25 mouse cellular contexts compared by ENCODE assay signal in genomic region chr14:84426616-84427015, GRCm38 (mm10). TPM values are rescaled to one million over a fixed set of nuclear protein-coding genes. Genes with fewer than 3 reads are reported as not detected.
DNase-seq lines count a peak whose midpoint lies in the region; ATAC-seq and TF ChIP-seq lines count a peak whose summit lies in the region.
"Had no signal": no experiment of that assay in that cellular context is flagged by ENCODE, and none has a peak within 500 bp of the region (broad histone marks: within the 10 kb centered on the region; RNA-seq: fewer than 3 reads in every experiment).

No protein-coding gene starts in this region.

- no peak for DNase-seq in heart, adult 2 months
- no peak for DNase-seq in heart, embryonic 10.5 days (ENCODE audit: low spot score)
- DNase-seq in heart, postnatal 36 days, result no peak
- no peak for DNase-seq in lung, postnatal 10 days
- DNase-seq: adrenal gland, adult 2 months; adrenal gland, postnatal 10 days; adrenal gland, postnatal 25 days; cerebellum, adult 11 months; cerebellum, adult 18-20 months; cerebellum, adult 8-10 months; cerebellum, adult 9-11 months; cerebellum, postnatal 14 days; cerebellum, postnatal 36 days; embryo, embryonic 11 days had no signal

- no peak overlapping the region for H3K9ac ChIP-seq in heart, embryonic 11.5 days (ENCODE audit: low read depth, low read length)
- H3K9ac ChIP-seq in heart, adult 2 months (ENCODE audit: low read depth, low read length), result no peak overlapping the region
- H3K9ac ChIP-seq in heart, embryonic 14.5 days (ENCODE audit: low read length), result no peak overlapping the region
- no peak overlapping the region for H3K9ac ChIP-seq in heart, embryonic 16.5 days (ENCODE audit: low read length)
- no peak overlapping the region for H3K9ac ChIP-seq in lung, embryonic 16.5 days (ENCODE audit: low read length)
- H3K9ac ChIP-seq: embryonic facial prominence, embryonic 13.5 days; embryonic facial prominence, embryonic 15.5 days; forebrain, embryonic 12.5 days had no signal

- H3K27ac ChIP-seq in heart, embryonic 11.5 days (ENCODE audit: low read depth, low read length), result no peak overlapping the region
- H3K27ac ChIP-seq in heart, adult 2 months, result no peak overlapping the region
- no peak overlapping the region for H3K27ac ChIP-seq in heart, embryonic 14.5 days (replicated peaks in 1 of 2; ENCODE audit: control insufficient read depth in 1 of 2, insufficient read depth in 1 of 2, low read depth in 2 of 2, low read length in 2 of 2)
- H3K27ac ChIP-seq in heart, embryonic 10.5 days, result no peak overlapping the region
- H3K27ac ChIP-seq in heart, embryonic 16.5 days (ENCODE audit: low read length), result no peak overlapping the region
- no peak overlapping the region for H3K27ac ChIP-seq in lung, embryonic 16.5 days (ENCODE audit: low read length)
- H3K27ac ChIP-seq: embryonic facial prominence, embryonic 13.5 days; embryonic facial prominence, embryonic 15.5 days; forebrain, embryonic 10.5 days; forebrain, embryonic 12.5 days had no signal

- H3K4me3 ChIP-seq in heart, embryonic 11.5 days (ENCODE audit: low read depth, low read length), result no peak overlapping the region
- no peak overlapping the region for H3K4me3 ChIP-seq in heart, adult 2 months
- H3K4me3 ChIP-seq in heart, embryonic 14.5 days (ENCODE audit: control insufficient read depth in 1 of 2, insufficient read depth in 1 of 2, low read depth in 1 of 2, low read length in 2 of 2), result no peak overlapping the region
- no peak overlapping the region for H3K4me3 ChIP-seq in heart, embryonic 10.5 days
- no peak overlapping the region for H3K4me3 ChIP-seq in heart, embryonic 16.5 days (ENCODE audit: low read length)
- no peak overlapping the region for H3K4me3 ChIP-seq in lung, embryonic 16.5 days (ENCODE audit: low read length)
- H3K4me3 ChIP-seq: embryonic facial prominence, embryonic 13.5 days; embryonic facial prominence, embryonic 15.5 days; erythroblast, embryonic 14.5 days; forebrain, embryonic 10.5 days; forebrain, embryonic 12.5 days had no signal

- no peaks in the 10 kb centered on the region for H3K4me1 ChIP-seq in heart, embryonic 11.5 days (ENCODE audit: control insufficient read depth, insufficient read depth, low read length)
- H3K4me1 ChIP-seq in heart, adult 2 months (ENCODE audit: control insufficient read depth, insufficient read depth, low read length), result no peaks in the 10 kb centered on the region
- H3K4me1 ChIP-seq in heart, embryonic 14.5 days (ENCODE audit: control insufficient read depth in 2 of 2, insufficient read depth in 2 of 2, low read length in 2 of 2), result no peaks in the 10 kb centered on the region
- no peaks in the 10 kb centered on the region for H3K4me1 ChIP-seq in heart, embryonic 10.5 days
- no peaks in the 10 kb centered on the region for H3K4me1 ChIP-seq in heart, embryonic 16.5 days (ENCODE audit: control insufficient read depth, insufficient read depth, low read length)
- no peaks in the 10 kb centered on the region for H3K4me1 ChIP-seq in lung, embryonic 16.5 days (replicated peaks; ENCODE audit: control insufficient read depth, insufficient read depth, low read length)
- H3K4me1 ChIP-seq: embryonic facial prominence, embryonic 13.5 days; embryonic facial prominence, embryonic 15.5 days; forebrain, embryonic 10.5 days; forebrain, embryonic 12.5 days had no signal

- ATAC-seq in heart, embryonic 11.5 days (replicated peaks; ENCODE audit: insufficient number of reproducible peaks, low FRiP score, low TSS enrichment), result peak; percentile 75
- ATAC-seq in heart, embryonic 14.5 days (ENCODE audit: insufficient number of reproducible peaks, insufficient read depth, low FRiP score, low read depth), result peak; percentile 79; the same call in 1 of the 2 replicates
- peak; percentile 60 for ATAC-seq in heart, embryonic 16.5 days (replicated peaks; ENCODE audit: extremely low read depth, insufficient read depth, low FRiP score)
- peak; percentile 67 for ATAC-seq in lung, embryonic 16.5 days (ENCODE audit: low read depth)
- ATAC-seq: forebrain, embryonic 14.5 days had no signal

- H3K9me3 ChIP-seq in heart, embryonic 11.5 days (replicated peaks; ENCODE audit: control insufficient read depth, low read length), result no peaks in the 10 kb centered on the region
- no peaks in the 10 kb centered on the region for H3K9me3 ChIP-seq in heart, embryonic 14.5 days (ENCODE audit: control insufficient read depth, low read length)
- H3K9me3 ChIP-seq in heart, embryonic 10.5 days, result no peaks in the 10 kb centered on the region
- H3K9me3 ChIP-seq in heart, embryonic 16.5 days (replicated peaks; ENCODE audit: control insufficient read depth, low read length), result 0 out of 2 replicates have a peak, but pooled peaks cover 2% of the 10 kb centered on the region
- H3K9me3 ChIP-seq in lung, embryonic 16.5 days (ENCODE audit: control insufficient read depth, low read length), result no peaks in the 10 kb centered on the region
- H3K9me3 ChIP-seq: embryonic facial prominence, embryonic 13.5 days; embryonic facial prominence, embryonic 15.5 days; forebrain, embryonic 10.5 days; forebrain, embryonic 12.5 days had no signal

- no peak for TF ChIP-seq POLR2A in heart, adult 2 months (IDR thresholded peaks at IDR 0.05; ENCODE audit: insufficient read depth, low read depth, low read length)

- H3K79me2 ChIP-seq in heart, adult 2 months (replicated peaks; ENCODE audit: control insufficient read depth, insufficient read depth, low read length), result no peaks in the 10 kb centered on the region

- H3K27me3 ChIP-seq in heart, embryonic 11.5 days (ENCODE audit: control insufficient read depth, insufficient read depth, low read length), result no peaks in the 10 kb centered on the region
- H3K27me3 ChIP-seq in heart, adult 2 months (ENCODE audit: control insufficient read depth, insufficient read depth, low read length), result no peaks in the 10 kb centered on the region
- no peaks in the 10 kb centered on the region for H3K27me3 ChIP-seq in heart, embryonic 14.5 days (ENCODE audit: control insufficient read depth, insufficient read depth, low read length)
- H3K27me3 ChIP-seq in heart, embryonic 10.5 days (ENCODE audit: insufficient read depth, poor library complexity, severe bottlenecking), result no peaks in the 10 kb centered on the region
- no peaks in the 10 kb centered on the region for H3K27me3 ChIP-seq in heart, embryonic 16.5 days (ENCODE audit: control insufficient read depth, insufficient read depth, low read length)
- H3K27me3 ChIP-seq in lung, embryonic 16.5 days (ENCODE audit: control insufficient read depth, insufficient read depth, low read depth, low read length), result no peaks in the 10 kb centered on the region
- H3K27me3 ChIP-seq: embryonic facial prominence, embryonic 13.5 days; embryonic facial prominence, embryonic 15.5 days; forebrain, embryonic 12.5 days had no signal

- TF ChIP-seq CTCF in heart, adult 2 months (IDR thresholded peaks at IDR 0.05), result no peak

- intact Hi-C loops in heart, adult 2 months (cut with DNase I), result no loop called here
- intact Hi-C loops in heart, postnatal 36 days (cut with DNase I), result no loop called here

- TF ChIP-seq EP300 in heart, adult 2 months (IDR thresholded peaks at IDR 0.05; ENCODE audit: insufficient read depth, low read depth, low read length), result no peak

- no peak overlapping the region for H3K4me2 ChIP-seq in heart, embryonic 11.5 days
- H3K4me2 ChIP-seq in heart, embryonic 14.5 days (ENCODE audit: low read length), result no peak overlapping the region
- H3K4me2 ChIP-seq in heart, embryonic 16.5 days (ENCODE audit: low read depth, low read length), result no peak overlapping the region
- H3K4me2 ChIP-seq in lung, embryonic 16.5 days (ENCODE audit: low read depth, low read length), result no peak overlapping the region
- H3K4me2 ChIP-seq: embryonic facial prominence, embryonic 13.5 days; embryonic facial prominence, embryonic 15.5 days; forebrain, embryonic 12.5 days had no signal

- no peaks in the 10 kb centered on the region for H3K36me3 ChIP-seq in heart, embryonic 11.5 days (ENCODE audit: control insufficient read depth, insufficient read depth, low read length)
- H3K36me3 ChIP-seq in heart, adult 2 months (ENCODE audit: control insufficient read depth, insufficient read depth, low read length), result no peaks in the 10 kb centered on the region
- no peaks in the 10 kb centered on the region for H3K36me3 ChIP-seq in heart, embryonic 14.5 days (ENCODE audit: control insufficient read depth, insufficient read depth, low read length)
- no peaks in the 10 kb centered on the region for H3K36me3 ChIP-seq in heart, embryonic 10.5 days
- H3K36me3 ChIP-seq in heart, embryonic 16.5 days (ENCODE audit: control insufficient read depth, insufficient read depth), result no peaks in the 10 kb centered on the region
- H3K36me3 ChIP-seq in lung, embryonic 16.5 days (ENCODE audit: control insufficient read depth, insufficient read depth, low read length), result no peaks in the 10 kb centered on the region
- H3K36me3 ChIP-seq: embryonic facial prominence, embryonic 13.5 days; embryonic facial prominence, embryonic 15.5 days; forebrain, embryonic 10.5 days; forebrain, embryonic 12.5 days had no signal

RNA-seq across cellular contexts. Expression of gene Pcdh17, which starts 16.7 kb away (rescaled TPM):
- 1.8 and 1.9 TPM in 2 replicates for polyA plus RNA-seq in heart, embryonic 11.5 days (2014; fragmentation: Nextera tagmentation; extraction: Ambion mirVana)
- total RNA-seq in heart, adult 2 months (2021), result 1 to 10 TPM; 1.7 to 2.4 TPM
- 1.2 and 2.0 TPM in 2 replicates for polyA plus RNA-seq in heart, adult 2 months (2012; rRNA removed)
- 3.5 TPM in 2 replicates for polyA plus RNA-seq in heart, embryonic 14.5 days (2014; fragmentation: Nextera tagmentation; extraction: Ambion mirVana)
- 1.5 and 3.4 TPM in 2 replicates for polyA plus RNA-seq in heart, embryonic 10.5 days (2016; fragmentation: Nextera tagmentation; extraction: Ambion mirVana)
- 3.3 and 4.4 TPM in 2 replicates for polyA plus RNA-seq in heart, embryonic 16.5 days (2015; fragmentation: Nextera tagmentation; extraction: Ambion mirVana)
- total RNA-seq in heart, postnatal 36 days (2021), result 1 to 10 TPM; 3.2 to 3.5 TPM
- polyA plus RNA-seq in lung, embryonic 16.5 days (2015; fragmentation: Nextera tagmentation; extraction: Ambion mirVana), result 21.8 and 22.9 TPM in 2 replicates
- total RNA-seq: MEL had no signal
- polyA plus RNA-seq: erythroblast, embryonic 14.5 days had no signal
